Mouse (Mus musculus) neural tube, embryonic 13.5 days (tissue): Measurements from ENCODE around the gene Gad1. TPM values are rescaled to one million over a fixed set of nuclear protein-coding genes. Genes with fewer than 3 reads are reported as not detected.

Experiments used
- ATAC-seq: fragments of 200-750 bp; cut with Nextera tagmentation; 2 replicates; pipeline ENCODE4 v1.8.0; 2017; ENCODE audit warnings: low read depth, mild to moderate bottlenecking, moderate TSS enrichment, moderate library complexity
- H3K27ac ChIP-seq: fragments of 300-500 bp; sonication (generic); replicated peaks from 2 replicates; pipeline ENCODE4 v1.5.1; 2015; ENCODE audit warnings: moderate library complexity, mild to moderate bottlenecking, inconsistent platforms
- H3K27me3 ChIP-seq: fragments of 300-500 bp; sonication (generic); 2 replicates; pipeline ENCODE4 v1.6.1; 2015; ENCODE audit warnings: mild to moderate bottlenecking, inconsistent platforms
- H3K36me3 ChIP-seq: fragments of 300-500 bp; sonication (generic); 2 replicates; pipeline ENCODE4 v1.6.1; 2015; ENCODE audit warnings: mild to moderate bottlenecking, inconsistent platforms
- H3K4me1 ChIP-seq: fragments of 300-500 bp; sonication (generic); replicated peaks from 2 replicates; pipeline ENCODE4 v1.6.1; 2015; ENCODE audit warnings: inconsistent platforms
- H3K4me2 ChIP-seq: fragments of 300-500 bp; sonication (generic); 2 replicates; pipeline ENCODE4 v1.6.1; 2015; ENCODE audit warnings: inconsistent platforms, mild to moderate bottlenecking, moderate library complexity
- H3K4me3 ChIP-seq: fragments of 300-500 bp; sonication (generic); 2 replicates; pipeline ENCODE4 v1.5.1; 2015; ENCODE audit warnings: mild to moderate bottlenecking, inconsistent platforms
- H3K9ac ChIP-seq: fragments of 300-500 bp; sonication (generic); 2 replicates; pipeline ENCODE4 v1.6.1; 2015; ENCODE audit warnings: moderate library complexity, mild to moderate bottlenecking, inconsistent platforms
- H3K9me3 ChIP-seq: fragments of 300-500 bp; sonication (generic); 2 replicates; pipeline ENCODE4 v1.6.1; 2016; ENCODE audit warnings: inconsistent platforms
- WGBS: fragments of 180-500 bp; shearing (Covaris S2); methylation state at CpG from one replicate; pipeline ENCODE4 v1.1.7; 2015; 5-methylcytosine and 5-hydroxymethylcytosine counted together
- polyA plus RNA-seq: library from polyadenylated mRNA; unstranded; fragments of >200 nt; fragmentation: Nextera tagmentation; extraction: Ambion mirVana; gene quantifications from 2 replicates; pipeline ENCODE4 v1.2.1, GENCODE M21; 2015

The Gad1 gene
- polyA plus RNA-seq, 1 experiment from 2014 or later = 36.6 TPM

GRCm38 (mm10) chr2:70558112-70558842 lies 5.4 kb downstream of the Gad1 start:
- no peaks in the 10 kb centered on the region for H3K9me3 ChIP-seq
- peaks cover 34% of the 10 kb centered on the region for H3K4me1 ChIP-seq
- peaks cover 47% of the 10 kb centered on the region for H3K27me3 ChIP-seq
- H3K9ac ChIP-seq = peak overlapping the region; percentile 61
- peak overlapping the region; percentile 94 for H3K27ac ChIP-seq
- peak; percentile 60; the same call in 1 of the 2 replicates for ATAC-seq
- WGBS = 5% methylated on average over 16 of the region's 18 CpGs
- no peaks in the 10 kb centered on the region for H3K36me3 ChIP-seq
- H3K4me3 ChIP-seq = peak overlapping the region; percentile 32
- H3K4me2 ChIP-seq = peak overlapping the region; percentile 64

- H3K4me1 ChIP-seq = peaks cover 39% of the 10 kb centered on the region
- WGBS = 9% methylated on average over 24 of the region's 24 CpGs
- H3K27me3 ChIP-seq = peaks cover 53% of the 10 kb centered on the region
- ATAC-seq = no peak
- no peaks in the 10 kb centered on the region for H3K36me3 ChIP-seq
- H3K9ac ChIP-seq = peak overlapping the region; percentile 82
- peak overlapping the region; percentile 64 for H3K4me2 ChIP-seq
- no peaks in the 10 kb centered on the region for H3K9me3 ChIP-seq
- peak overlapping the region; percentile 94 for H3K27ac ChIP-seq
- peak overlapping the region; percentile 32 for H3K4me3 ChIP-seq
Measured at GRCm38 (mm10) chr2:70558843-70559451, 6.1 kb downstream of the Gad1 start.

GRCm38 (mm10) chr2:70559520-70559919 lies 6.6 kb downstream of the Gad1 start:
- peaks cover 41% of the 10 kb centered on the region for H3K4me1 ChIP-seq
- H3K27me3 ChIP-seq = peaks cover 59% of the 10 kb centered on the region
- H3K4me3 ChIP-seq = peak overlapping the region; percentile 32
- H3K9ac ChIP-seq = peak overlapping the region; percentile 82
- ATAC-seq = no peak
- H3K36me3 ChIP-seq = no peaks in the 10 kb centered on the region
- 2% methylated on average over 13 of the region's 13 CpGs for WGBS
- no peaks in the 10 kb centered on the region for H3K9me3 ChIP-seq
- H3K4me2 ChIP-seq = peak overlapping the region; percentile 64
- H3K27ac ChIP-seq = peak overlapping the region; percentile 94

GRCm38 (mm10) chr2:70561077-70561795 lies 8.4 kb downstream of the Gad1 start:
- peak overlapping the region; percentile 64 for H3K4me2 ChIP-seq
- peaks cover 76% of the 10 kb centered on the region for H3K27me3 ChIP-seq
- H3K9me3 ChIP-seq = no peaks in the 10 kb centered on the region
- WGBS = under 1% methylated on average over 29 of the region's 29 CpGs
- peak overlapping the region; percentile 82 for H3K9ac ChIP-seq
- H3K4me1 ChIP-seq = peaks cover 54% of the 10 kb centered on the region
- H3K27ac ChIP-seq = peak overlapping the region; percentile 94
- H3K4me3 ChIP-seq = peak overlapping the region; percentile 53
- no peaks in the 10 kb centered on the region for H3K36me3 ChIP-seq
- peak; percentile 57 for ATAC-seq

- H3K4me3 ChIP-seq = peak overlapping the region; percentile 53
- peak overlapping the region; percentile 94 for H3K27ac ChIP-seq
- peak overlapping the region; percentile 64 for H3K4me2 ChIP-seq
- under 1% methylated on average over 40 of the region's 42 CpGs for WGBS
- H3K27me3 ChIP-seq = peaks cover 84% of the 10 kb centered on the region
- no peaks in the 10 kb centered on the region for H3K9me3 ChIP-seq
- no peaks in the 10 kb centered on the region for H3K36me3 ChIP-seq
- H3K9ac ChIP-seq = peak overlapping the region; percentile 82
- H3K4me1 ChIP-seq = peaks cover 62% of the 10 kb centered on the region
- peak; percentile 2; the same call in 1 of the 2 replicates for ATAC-seq
Measured at GRCm38 (mm10) chr2:70562011-70562491, 9.2 kb downstream of the Gad1 start.

GRCm38 (mm10) chr2:70562611-70562980 lies 9.7 kb downstream of the Gad1 start:
- Histone ChIP-seq H3K36me3 (no peaks in the 10 kb centered on the region), H3K9ac (peak overlapping the region; percentile 82), H3K27ac (peak overlapping the region; percentile 94), H3K27me3 (peaks cover 89% of the 10 kb centered on the region), H3K4me2 (peak overlapping the region; percentile 64), H3K4me3 (peak overlapping the region; percentile 53), H3K9me3 (no peaks in the 10 kb centered on the region), H3K4me1 (peaks cover 67% of the 10 kb centered on the region)
- WGBS = under 1% methylated on average over 29 of the region's 34 CpGs
- ATAC-seq = no peak

- H3K4me1 ChIP-seq = peaks cover 73% of the 10 kb centered on the region
- under 1% methylated on average over 40 of the region's 40 CpGs for WGBS
- H3K27me3 ChIP-seq = peaks cover 92% of the 10 kb centered on the region
- H3K4me3 ChIP-seq = peak overlapping the region; percentile 53
- no peaks in the 10 kb centered on the region for H3K9me3 ChIP-seq
- H3K4me2 ChIP-seq = peak overlapping the region; percentile 64
- peak overlapping the region; percentile 94 for H3K27ac ChIP-seq
- ATAC-seq = peak; percentile 10
- H3K9ac ChIP-seq = peak overlapping the region; percentile 82
- H3K36me3 ChIP-seq = no peaks in the 10 kb centered on the region
Measured at GRCm38 (mm10) chr2:70562981-70563671, 10.3 kb downstream of the Gad1 start.

- peaks cover 97% of the 10 kb centered on the region for H3K27me3 ChIP-seq
- under 1% methylated on average over 37 of the region's 38 CpGs for WGBS
Measured at GRCm38 (mm10) chr2:70563721-70564645, 11.1 kb downstream of the Gad1 start.

GRCm38 (mm10) chr2:70564646-70565315 lies 11.9 kb downstream of the Gad1 start:
- H3K36me3 ChIP-seq = no peaks in the 10 kb centered on the region
- peak overlapping the region; percentile 94 for H3K27ac ChIP-seq
- under 1% methylated on average over 15 of the region's 15 CpGs for WGBS
- peaks cover 97% of the 10 kb centered on the region for H3K27me3 ChIP-seq
- H3K9me3 ChIP-seq = no peaks in the 10 kb centered on the region
- H3K4me1 ChIP-seq = peaks cover 84% of the 10 kb centered on the region
- peak overlapping the region; percentile 82 for H3K9ac ChIP-seq
- H3K4me2 ChIP-seq = peak overlapping the region; percentile 64
- H3K4me3 ChIP-seq = peak overlapping the region; percentile 53
- ATAC-seq = no peak

More at GRCm38 (mm10) chr2:70563721-70564645, 11.1 kb downstream of the Gad1 start:
- Histone ChIP-seq H3K9ac (peak overlapping the region; percentile 82), H3K4me3 (peak overlapping the region; percentile 53), H3K4me2 (peak overlapping the region; percentile 64), H3K9me3 (no peaks in the 10 kb centered on the region), H3K27ac (peak overlapping the region; percentile 94), H3K4me1 (peaks cover 81% of the 10 kb centered on the region), H3K36me3 (no peaks in the 10 kb centered on the region)
- no peak for ATAC-seq
